Mouse (Mus musculus) midbrain, embryonic 11.5 days (tissue): ENCODE results near the gene 4921504E06Rik. TPM values are rescaled to one million over a fixed set of nuclear protein-coding genes. Genes with fewer than 3 reads are reported as not detected.

Experiments
- ATAC-seq: fragments of 200-750 bp; cut with Nextera tagmentation; 2 replicates; pipeline ENCODE4 v1.8.0; 2017; ENCODE audit warnings: moderate TSS enrichment, moderate library complexity; ENCODE audit not compliant: low FRiP score
- DNase-seq: peaks from one replicate; pipeline ENCODE4 v3.0.0; 2015; ENCODE audit warnings: low spot score; ENCODE audit errors: missing footprints
- H3K27ac ChIP-seq: fragments of 300-500 bp; sonication (generic); 2 replicates; pipeline ENCODE4 v1.5.1; 2014; ENCODE audit warnings: low read depth, low read length
- H3K27me3 ChIP-seq: fragments of 300-500 bp; sonication (generic); 2 replicates; pipeline ENCODE4 v1.6.1; 2014; ENCODE audit warnings: mild to moderate bottlenecking, low read length, moderate library complexity, mixed read lengths; ENCODE audit not compliant: control insufficient read depth, insufficient read depth
- H3K36me3 ChIP-seq: fragments of 300-500 bp; sonication (generic); 2 replicates; pipeline ENCODE4 v1.6.1; 2014; ENCODE audit warnings: mild to moderate bottlenecking, low read length, moderate library complexity, mixed read lengths; ENCODE audit not compliant: control insufficient read depth, insufficient read depth
- H3K4me1 ChIP-seq: fragments of 300-500 bp; sonication (generic); 2 replicates; pipeline ENCODE4 v1.6.1; 2014; ENCODE audit warnings: low read length; ENCODE audit not compliant: control insufficient read depth, insufficient read depth
- H3K4me2 ChIP-seq: fragments of 300-500 bp; sonication (generic); 2 replicates; pipeline ENCODE4 v1.6.1; 2014; ENCODE audit warnings: mild to moderate bottlenecking, moderate library complexity
- H3K4me3 ChIP-seq: fragments of 300-500 bp; sonication (generic); 2 replicates; pipeline ENCODE4 v1.5.1; 2014; ENCODE audit warnings: low read depth, low read length
- H3K9ac ChIP-seq: fragments of 300-500 bp; sonication (generic); 2 replicates; pipeline ENCODE4 v1.6.1; 2014; ENCODE audit warnings: low read length
- H3K9me3 ChIP-seq: fragments of 300-500 bp; sonication (generic); 2 replicates; pipeline ENCODE4 v1.6.1; 2016; ENCODE audit warnings: low read length; ENCODE audit not compliant: control insufficient read depth
- whole genome bisulfite sequencing: fragments of 180-500 bp; shearing (Covaris S2); extraction: QIAGEN DNeasy Blood & Tissue Kit; methylation state at CpG from one replicate; pipeline ENCODE4 v1.1.7; 2014; 5-methylcytosine and 5-hydroxymethylcytosine counted together
- polyA plus RNA-seq: library from polyadenylated mRNA; unstranded; fragments of >200 nt; fragmentation: Nextera tagmentation; extraction: Ambion mirVana; gene quantifications from 2 replicates; pipeline ENCODE4 v1.2.1, GENCODE M21; 2014

The 4921504E06Rik gene
- polyA plus RNA-seq, 1 experiment from 2014 or later = not detected

DNA sequence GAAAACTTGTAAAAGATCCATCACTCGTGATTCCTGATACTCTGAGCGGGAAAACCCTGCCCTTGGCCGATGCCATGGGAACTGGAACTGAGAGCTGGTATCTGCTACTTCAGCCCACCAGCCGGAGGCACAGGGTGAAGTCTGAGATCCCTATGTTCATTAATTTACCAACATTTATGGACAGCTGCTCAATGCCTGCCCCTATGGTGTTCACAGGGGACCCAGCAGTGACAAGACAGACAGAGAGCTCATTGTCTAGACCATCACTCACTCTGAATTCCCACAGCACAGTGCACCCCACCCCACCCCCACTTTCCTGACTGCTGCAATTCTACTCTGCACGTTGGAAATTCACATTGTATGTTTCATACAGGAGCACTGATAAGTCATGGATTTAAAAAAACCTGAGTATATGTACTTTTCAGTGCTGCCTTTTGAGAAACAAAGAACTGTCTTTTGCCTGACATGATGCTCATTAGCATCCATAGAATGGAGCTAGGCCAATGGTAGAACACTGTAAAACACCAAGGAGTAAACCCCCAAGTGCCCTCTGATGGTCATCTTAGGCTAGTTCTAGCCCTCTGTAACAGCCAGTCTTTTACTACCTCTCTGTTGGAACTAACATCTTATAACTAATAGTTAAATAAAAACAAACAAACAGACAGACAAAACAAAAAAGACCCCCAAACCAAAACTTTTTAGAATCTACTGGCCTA is 8.6 kb upstream of the 4921504E06Rik start:
- Histone ChIP-seq H3K4me3 (no peak overlapping the region), H3K9ac (no peak overlapping the region), H3K9me3 (no peaks in the 10 kb centered on the region), H3K4me1 (no peaks in the 10 kb centered on the region), H3K27me3 (no peaks in the 10 kb centered on the region), H3K36me3 (no peaks in the 10 kb centered on the region), H3K4me2 (no peak overlapping the region), H3K27ac (no peak overlapping the region)
- WGBS = 75% methylated on average over 5 of the region's 5 CpGs
- ATAC-seq = peak; percentile 79
- DNase-seq = peak; percentile 75

DNA sequence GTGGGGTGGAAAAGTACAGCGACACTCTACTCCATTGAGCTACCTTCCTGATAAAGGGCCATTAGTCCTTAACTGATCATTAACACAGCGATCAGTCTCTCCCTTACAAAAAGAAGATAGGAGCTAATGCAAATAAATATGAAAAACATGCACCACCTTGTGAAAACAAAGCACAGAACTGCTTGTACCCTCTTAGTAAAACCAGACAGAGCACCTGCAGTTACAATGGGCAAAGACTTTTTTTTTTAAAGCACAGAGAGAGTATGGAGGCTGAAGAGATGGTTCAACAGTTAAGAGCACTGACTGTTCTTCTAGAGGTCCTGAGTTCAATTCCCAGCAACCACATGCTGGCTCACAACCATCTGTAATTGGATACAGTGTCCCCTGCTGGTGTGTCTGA is 6.9 kb upstream of the 4921504E06Rik start:
- WGBS = 84% methylated on average over 2 of the region's 2 CpGs
- no peak for ATAC-seq
- Histone ChIP-seq H3K27ac (no peak overlapping the region), H3K4me3 (no peak overlapping the region), H3K9me3 (no peaks in the 10 kb centered on the region), H3K4me1 (no peaks in the 10 kb centered on the region), H3K36me3 (no peaks in the 10 kb centered on the region), H3K4me2 (no peak overlapping the region), H3K9ac (no peak overlapping the region), H3K27me3 (no peaks in the 10 kb centered on the region)
- peak; percentile 56 for DNase-seq

DNA sequence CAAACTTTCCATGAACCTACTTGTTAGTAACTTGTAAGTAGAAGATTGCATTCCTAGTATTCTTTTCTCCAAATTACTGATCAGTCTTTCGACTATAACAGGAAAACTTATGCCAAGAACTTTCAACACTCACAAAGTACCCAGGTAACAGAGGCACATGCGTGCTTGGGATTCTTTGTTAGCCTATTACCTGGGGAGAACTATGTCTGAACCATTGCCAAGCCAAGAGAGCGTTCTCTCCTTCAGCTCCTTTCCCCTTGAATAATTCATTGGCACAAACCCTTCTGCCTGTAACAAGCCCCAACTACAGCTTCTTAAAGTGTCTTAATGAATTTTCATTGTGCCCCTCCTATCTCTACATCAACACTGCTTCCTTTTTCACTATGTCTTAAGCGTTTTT is 6.4 kb upstream of the 4921504E06Rik start:
- no peaks in the 10 kb centered on the region for H3K36me3 ChIP-seq
- H3K27me3 ChIP-seq = no peaks in the 10 kb centered on the region
- DNase-seq (no peak), ATAC-seq (no peak)
- no peaks in the 10 kb centered on the region for H3K9me3 ChIP-seq
- H3K4me1 ChIP-seq = no peaks in the 10 kb centered on the region
- 70% methylated on average over 4 of the region's 4 CpGs for WGBS
- H3K4me2 ChIP-seq = no peak overlapping the region
- H3K9ac ChIP-seq = no peak overlapping the region
- no peak overlapping the region for H3K4me3 ChIP-seq
- H3K27ac ChIP-seq = no peak overlapping the region

DNA sequence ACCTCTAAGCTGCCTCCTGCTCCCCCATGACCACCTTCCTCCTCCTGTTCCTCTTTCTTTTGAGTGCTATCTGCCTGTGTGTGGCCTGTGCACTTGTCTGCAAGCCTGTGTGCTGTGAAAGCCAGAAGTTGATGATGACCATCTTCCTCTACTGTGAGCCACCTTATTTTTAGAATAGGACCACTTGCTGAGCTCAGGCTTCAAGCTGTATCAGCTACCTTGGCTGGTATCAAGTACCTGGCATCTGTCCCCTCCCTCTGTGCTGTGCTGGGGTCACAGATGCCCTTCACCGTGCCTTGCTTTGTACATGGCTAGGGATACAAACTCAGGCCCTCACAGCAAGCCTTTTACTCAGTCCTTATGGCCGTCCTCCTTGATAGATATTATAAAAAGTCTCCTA is 2.3 kb downstream of the 4921504E06Rik start:
- H3K27ac ChIP-seq = no peak overlapping the region
- H3K27me3 ChIP-seq = no peaks in the 10 kb centered on the region
- no peak overlapping the region for H3K9ac ChIP-seq
- no peak overlapping the region for H3K4me3 ChIP-seq
- ATAC-seq (no peak), DNase-seq (no peak)
- peaks cover 6% of the 10 kb centered on the region; the same call in 1 of the 2 replicates for H3K4me1 ChIP-seq
- H3K36me3 ChIP-seq = no peaks in the 10 kb centered on the region
- no peaks in the 10 kb centered on the region for H3K9me3 ChIP-seq
- 83% methylated on average over 2 of the region's 2 CpGs for WGBS
- H3K4me2 ChIP-seq = no peak overlapping the region

DNA sequence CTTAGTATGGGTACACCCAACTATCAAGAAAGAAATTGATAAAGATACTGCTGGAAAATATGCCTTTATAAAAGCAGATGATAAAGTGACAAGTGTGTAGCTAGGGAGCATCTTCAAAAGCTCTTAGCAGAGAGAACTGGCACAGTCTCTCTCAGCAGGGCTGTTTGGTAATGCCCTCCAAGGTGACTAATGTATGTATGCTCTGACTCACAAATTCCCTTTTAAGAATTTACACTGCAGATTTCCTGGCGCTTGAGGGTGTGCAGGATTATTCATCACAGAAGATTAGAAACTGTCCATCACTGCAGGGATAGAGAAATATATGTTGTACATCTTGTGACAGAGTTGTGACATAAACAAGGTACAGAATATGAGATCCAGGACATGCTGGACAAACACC is 12.8 kb downstream of the 4921504E06Rik start:
- ATAC-seq (no peak), DNase-seq (no peak)
- Histone ChIP-seq H3K9me3 (no peaks in the 10 kb centered on the region), H3K36me3 (no peaks in the 10 kb centered on the region), H3K9ac (no peak overlapping the region), H3K4me2 (no peak overlapping the region), H3K4me1 (no peaks in the 10 kb centered on the region), H3K27ac (no peak overlapping the region), H3K27me3 (no peaks in the 10 kb centered on the region), H3K4me3 (no peak overlapping the region)
- WGBS = 75% methylated on average over 1 of the region's 1 CpGs

DNA sequence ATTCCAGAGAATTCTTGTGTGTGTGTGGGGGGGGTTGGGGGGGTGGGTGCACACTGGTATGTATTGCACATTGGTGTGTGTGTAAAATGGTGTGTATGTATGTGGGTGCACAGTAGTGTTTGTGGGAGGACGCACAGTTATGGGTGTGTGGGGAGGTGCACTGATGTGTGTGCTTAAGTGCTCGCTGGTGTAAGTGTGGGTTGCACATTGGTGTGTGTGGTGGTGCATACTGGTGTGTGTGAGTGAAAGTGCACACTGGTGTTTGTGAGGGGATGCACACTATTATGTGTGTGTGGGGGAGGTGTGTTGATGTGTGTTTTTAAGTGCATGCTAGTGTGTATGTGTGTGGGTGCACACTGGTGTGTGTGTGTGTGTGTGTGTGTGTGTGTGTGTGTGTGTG is 24.3 kb downstream of the 4921504E06Rik start:
- H3K36me3 ChIP-seq = no peaks in the 10 kb centered on the region
- H3K9me3 ChIP-seq = no peaks in the 10 kb centered on the region
- DNase-seq (no peak), ATAC-seq (peak; percentile 58; the same call in 1 of the 2 replicates)
- WGBS = 80% methylated on average over 2 of the region's 2 CpGs
- H3K4me2 ChIP-seq = no peak overlapping the region
- H3K4me3 ChIP-seq = no peak overlapping the region
- H3K27ac ChIP-seq = no peak overlapping the region
- H3K9ac ChIP-seq = no peak overlapping the region
- H3K4me1 ChIP-seq = no peaks in the 10 kb centered on the region
- no peaks in the 10 kb centered on the region for H3K27me3 ChIP-seq

DNA sequence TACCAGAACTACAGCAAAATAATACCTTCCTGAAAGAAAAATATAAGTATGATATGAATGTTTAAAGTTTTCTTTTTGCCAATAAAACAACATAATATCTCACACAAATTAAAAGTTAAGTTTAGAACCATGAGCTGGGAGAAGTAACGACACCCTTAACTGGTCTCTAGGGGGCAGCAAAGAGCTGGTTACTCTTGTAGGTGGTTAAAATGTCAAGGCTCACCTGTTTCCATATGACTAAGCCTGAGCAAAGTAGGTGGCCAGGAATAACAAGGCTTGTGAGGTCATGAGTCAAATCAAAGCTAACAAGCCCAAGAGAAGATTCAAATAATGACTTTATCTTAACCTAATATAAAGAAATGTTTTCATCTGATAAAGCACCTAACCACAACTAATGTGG is 24.9 kb downstream of the 4921504E06Rik start:
- Histone ChIP-seq H3K9me3 (no peaks in the 10 kb centered on the region), H3K4me2 (no peak overlapping the region), H3K36me3 (no peaks in the 10 kb centered on the region), H3K4me1 (no peaks in the 10 kb centered on the region), H3K9ac (no peak overlapping the region), H3K27ac (no peak overlapping the region), H3K4me3 (no peak overlapping the region), H3K27me3 (no peaks in the 10 kb centered on the region)
- DNase-seq = no peak
- 0 out of 2 replicates have a peak, but pooled peaks have one; percentile 38 for ATAC-seq
- 3% methylated on average over 1 of the region's 1 CpGs for WGBS

DNA sequence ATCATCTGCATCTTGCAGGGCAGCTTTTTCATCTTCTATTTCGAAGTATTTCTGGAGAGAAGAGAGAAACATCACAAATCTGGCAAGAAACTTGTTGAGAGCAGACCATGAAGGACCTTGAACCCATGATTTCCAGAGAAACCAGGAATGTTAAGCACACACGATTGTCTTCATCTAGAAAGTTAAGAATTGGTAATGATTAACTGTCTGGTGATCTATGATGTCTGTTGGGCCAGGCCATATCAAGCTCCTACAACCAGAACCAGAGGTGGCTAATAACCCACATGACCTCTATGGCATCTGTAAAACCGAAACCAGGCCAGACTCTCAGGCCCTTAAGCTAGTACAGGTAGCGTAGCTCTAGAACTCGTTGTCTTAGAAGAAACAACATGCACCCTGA is 29.6 kb downstream of the 4921504E06Rik start:
- DNase-seq (no peak), ATAC-seq (no peak)
- H3K36me3 ChIP-seq = no peaks in the 10 kb centered on the region
- no peak overlapping the region for H3K4me2 ChIP-seq
- H3K4me3 ChIP-seq = no peak overlapping the region
- no peaks in the 10 kb centered on the region for H3K9me3 ChIP-seq
- H3K27me3 ChIP-seq = peaks cover 4% of the 10 kb centered on the region; the same call in 1 of the 2 replicates
- no peak overlapping the region for H3K27ac ChIP-seq
- 80% methylated on average over 5 of the region's 5 CpGs for WGBS
- no peaks in the 10 kb centered on the region for H3K4me1 ChIP-seq
- H3K9ac ChIP-seq = no peak overlapping the region

DNA sequence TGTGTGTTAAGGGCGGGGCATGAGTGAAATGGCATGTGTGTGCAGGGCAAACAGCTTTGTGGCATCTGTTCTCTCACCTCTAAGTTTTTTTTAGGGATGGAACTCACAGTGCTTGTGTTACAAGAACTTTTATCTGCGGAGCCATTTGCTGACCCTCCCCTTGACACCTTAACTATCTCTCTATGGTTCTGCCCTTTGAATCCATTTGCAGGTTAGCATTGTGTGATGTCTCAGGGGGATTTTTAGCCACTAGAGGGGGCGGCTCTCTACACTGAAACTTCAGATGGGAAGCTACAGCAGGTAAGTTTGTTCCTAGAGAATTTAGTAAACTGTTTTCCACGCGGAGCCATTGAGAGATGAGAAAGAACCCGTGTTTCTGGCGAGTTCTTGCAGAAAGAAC is 32.1 kb downstream of the 4921504E06Rik start:
- ATAC-seq = no peak
- no peak overlapping the region for H3K4me3 ChIP-seq
- H3K4me1 ChIP-seq = peaks cover 4% of the 10 kb centered on the region; the same call in 1 of the 2 replicates
- no peaks in the 10 kb centered on the region for H3K36me3 ChIP-seq
- peaks cover 6% of the 10 kb centered on the region; the same call in 1 of the 2 replicates for H3K27me3 ChIP-seq
- no peak for DNase-seq
- no peaks in the 10 kb centered on the region for H3K9me3 ChIP-seq
- no peak overlapping the region for H3K4me2 ChIP-seq
- 39% methylated on average over 7 of the region's 7 CpGs for WGBS
- no peak overlapping the region for H3K9ac ChIP-seq
- no peak overlapping the region for H3K27ac ChIP-seq
